Mouse (Mus musculus) frontal cortex, postnatal 36 days (tissue): ENCODE measurements at regions not wholly inside any gene's neighbourhood (a gene's known extent, or its start where the extent isn't known, plus 50 kb on each side); places are given as distances from the start of the nearest gene placed in this dataset.

ENCODE experiments used
- DNase-seq, 2 experiments: peaks; one replicate each; pipeline ENCODE4 v3.0.0; 2022; ENCODE audit warnings: low spot score in 2 of 2

- DNase-seq, result no peak
These were observed 461.2 kb upstream of the Cited2 start for GRCm38 (mm10) chr10:17261825-17262205.

- DNase-seq, result no peak
These were observed 450.4 kb upstream of the Cited2 start for GRCm38 (mm10) chr10:17272646-17273045.

GRCm38 (mm10) chr10:17273855-17274254 lies 449.2 kb upstream of the Cited2 start:
- DNase-seq, result no peak

- no peak for DNase-seq
These were observed 447.8 kb upstream of the Cited2 start for GRCm38 (mm10) chr10:17275214-17275613.

- DNase-seq, result no peak
These were observed 445.1 kb upstream of the Cited2 start for GRCm38 (mm10) chr10:17277911-17278310.

GRCm38 (mm10) chr10:17284858-17285257 lies 438.2 kb upstream of the Cited2 start:
- DNase-seq, result no peak

- DNase-seq, result no peak
These were observed 435.9 kb upstream of the Cited2 start for GRCm38 (mm10) chr10:17287141-17287540.

- no peak for DNase-seq
These were observed 434.8 kb upstream of the Cited2 start for GRCm38 (mm10) chr10:17288231-17288630.

GRCm38 (mm10) chr10:17292331-17292730 lies 430.7 kb upstream of the Cited2 start:
- DNase-seq, result no peak

GRCm38 (mm10) chr10:17294440-17294839 lies 428.6 kb upstream of the Cited2 start:
- no peak for DNase-seq

GRCm38 (mm10) chr10:17295157-17295556 lies 427.9 kb upstream of the Cited2 start:
- no peak for DNase-seq

GRCm38 (mm10) chr10:17299600-17299999 lies 423.4 kb upstream of the Cited2 start:
- DNase-seq, result no peak

- no peak for DNase-seq
These were observed 396.3 kb upstream of the Cited2 start for GRCm38 (mm10) chr10:17326724-17327123.

GRCm38 (mm10) chr10:17330904-17331606 lies 392.0 kb upstream of the Cited2 start:
- no peak for DNase-seq

- peak; percentile 38 to 49 for DNase-seq
These were observed 391.4 kb upstream of the Cited2 start for GRCm38 (mm10) chr10:17331607-17332008.

GRCm38 (mm10) chr10:17332025-17332767 lies 390.8 kb upstream of the Cited2 start:
- no peak for DNase-seq

GRCm38 (mm10) chr10:17332986-17333385 lies 390.0 kb upstream of the Cited2 start:
- no peak for DNase-seq

GRCm38 (mm10) chr10:17333676-17334075 lies 389.3 kb upstream of the Cited2 start:
- no peak for DNase-seq

GRCm38 (mm10) chr10:17337217-17337616 lies 385.8 kb upstream of the Cited2 start:
- no peak for DNase-seq

GRCm38 (mm10) chr10:17343829-17344228 lies 379.2 kb upstream of the Cited2 start:
- no peak for DNase-seq

- DNase-seq, result no peak
These were observed 370.6 kb upstream of the Cited2 start for GRCm38 (mm10) chr10:17352202-17352994.

GRCm38 (mm10) chr10:17355476-17355875 lies 367.5 kb upstream of the Cited2 start:
- no peak for DNase-seq
